Mouse (Mus musculus): ENCODE results near the gene Ube2j1.

Gene Ube2j1

GRCm38 (mm10) chr4:33070326-33070725, 39.1 kb downstream of the Ube2j1 start:
- no peak for DNase-seq (ENCODE audit: low read depth, low spot score)

DNA sequence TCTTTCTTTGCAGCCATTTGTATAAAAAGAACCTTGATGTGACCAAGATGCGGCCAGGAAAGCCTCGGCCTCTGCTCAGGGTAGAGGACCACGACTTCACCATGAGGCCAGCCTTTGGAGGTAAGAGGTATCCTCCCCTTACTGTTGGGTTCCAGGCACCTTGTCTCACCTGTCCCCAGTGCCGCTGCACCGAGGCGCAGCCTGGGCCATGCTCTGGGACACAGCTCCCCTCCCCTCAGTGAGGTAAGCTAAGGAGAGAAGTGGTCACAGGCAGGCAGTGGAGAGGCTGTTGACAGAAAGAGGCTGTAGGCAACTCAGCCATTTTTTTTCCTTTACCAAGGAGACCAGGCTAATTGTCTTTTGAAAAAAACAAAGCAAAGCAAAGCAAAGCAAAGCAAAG, 40.1 kb downstream of the Ube2j1 start:
- DNase-seq (ENCODE audit: low read depth, low spot score), result no peak

DNA sequence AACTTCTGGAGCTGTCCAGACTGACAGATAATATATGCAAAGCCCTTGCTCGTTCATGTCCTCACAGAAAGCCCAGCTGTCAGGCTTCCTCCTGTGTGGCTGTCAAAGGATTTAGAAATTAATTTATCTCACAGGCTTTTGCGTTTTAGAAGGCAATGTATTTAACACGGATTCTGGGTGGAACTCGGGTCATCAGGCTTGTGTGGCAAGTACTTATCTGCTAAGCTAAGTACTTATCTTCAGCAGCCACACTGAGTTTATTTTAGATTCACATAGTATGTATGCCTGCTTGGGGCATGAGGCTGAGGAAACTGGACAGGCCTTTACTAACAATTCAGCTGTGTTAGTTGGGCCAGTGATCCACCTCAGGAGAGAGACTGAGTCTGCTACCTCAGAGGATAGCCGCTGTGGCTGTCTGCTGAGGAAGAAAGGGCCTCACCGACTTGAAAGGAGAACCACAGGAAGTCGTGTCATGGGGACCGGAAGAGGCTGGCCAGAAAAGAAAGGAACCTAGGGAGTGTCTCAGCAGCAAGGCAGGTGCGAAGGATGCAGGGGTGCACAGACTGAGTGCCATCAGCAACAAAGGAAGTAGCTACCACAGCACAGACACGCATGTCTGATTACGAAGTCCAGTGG, 41.4 kb downstream of the Ube2j1 start:
- DNase-seq (ENCODE audit: low read depth, low spot score), result no peak

GRCm38 (mm10) chr4:33074406-33074805, 43.2 kb downstream of the Ube2j1 start:
- no peak for DNase-seq (ENCODE audit: low read depth, low spot score)

GRCm38 (mm10) chr4:33074851-33075250, 43.6 kb downstream of the Ube2j1 start:
- DNase-seq (ENCODE audit: low read depth, low spot score), result no peak

GRCm38 (mm10) chr4:33075776-33076524, 44.7 kb downstream of the Ube2j1 start:
- no peak for DNase-seq (ENCODE audit: low read depth, low spot score)

- DNase-seq (ENCODE audit: low read depth, low spot score), result no peak
Measured at GRCm38 (mm10) chr4:33077161-33077560, 45.9 kb downstream of the Ube2j1 start.

GRCm38 (mm10) chr4:33077724-33078123, 46.5 kb downstream of the Ube2j1 start:
- DNase-seq (ENCODE audit: low read depth, low spot score), result no peak

GRCm38 (mm10) chr4:33078492-33078891, 47.3 kb downstream of the Ube2j1 start:
- no peak for DNase-seq (ENCODE audit: low read depth, low spot score)

GRCm38 (mm10) chr4:33099118-33099694, 68.0 kb downstream of the Ube2j1 start:
- no peak for DNase-seq (ENCODE audit: low read depth, low spot score)
